Mouse (Mus musculus): Measurements from ENCODE around the gene Imp3.

- TF ChIP-seq CTCF (IDR thresholded peaks at IDR 0.05; ENCODE audit: low read depth, low read length), result no peak
- TF ChIP-seq TAL1 (conservative IDR thresholded peaks at IDR 0.05; ENCODE audit: low read depth, low read length), result no peak
- no peak for TF ChIP-seq GATA2 (IDR thresholded peaks at IDR 0.05; ENCODE audit: borderline replicate concordance, low read depth, low read length)
Observed at GRCm38 (mm10) chr9:56890522-56891250, 46.6 kb upstream of the Imp3 start.

All from G1E (cell line).